Mouse (Mus musculus) splenic B cell, adult 2 months (primary cell): ENCODE measurements at regions not wholly inside any gene's neighbourhood (a gene's known extent, or its start where the extent isn't known, plus 50 kb on each side); places are given as distances from the start of the nearest gene placed in this dataset.

ENCODE experiments used
- DNase-seq: peaks from one replicate; pipeline ENCODE4 v3.0.0-alpha.2; 2011; ENCODE audit warnings: low read depth, low spot score
- H3K27me3 ChIP-seq: 2 replicates; pipeline ENCODE4 v1.6.1; 2012; ENCODE audit warnings: mild to moderate bottlenecking, low read length, moderate library complexity, mixed read lengths; ENCODE audit not compliant: control insufficient read depth, poor library complexity, insufficient read depth, severe bottlenecking
- H3K36me3 ChIP-seq: 2 replicates; pipeline ENCODE4 v1.6.1; 2012; ENCODE audit warnings: mild to moderate bottlenecking, low read length, moderate library complexity, mixed read lengths; ENCODE audit not compliant: control insufficient read depth, poor library complexity, insufficient read depth, severe bottlenecking

GRCm38 (mm10) chr16:24236511-24236910 lies 156.8 kb upstream of the Lpp start:
- no peaks in the 10 kb centered on the region for H3K27me3 ChIP-seq
- DNase-seq = no peak
- H3K36me3 ChIP-seq = no peaks in the 10 kb centered on the region

DNA sequence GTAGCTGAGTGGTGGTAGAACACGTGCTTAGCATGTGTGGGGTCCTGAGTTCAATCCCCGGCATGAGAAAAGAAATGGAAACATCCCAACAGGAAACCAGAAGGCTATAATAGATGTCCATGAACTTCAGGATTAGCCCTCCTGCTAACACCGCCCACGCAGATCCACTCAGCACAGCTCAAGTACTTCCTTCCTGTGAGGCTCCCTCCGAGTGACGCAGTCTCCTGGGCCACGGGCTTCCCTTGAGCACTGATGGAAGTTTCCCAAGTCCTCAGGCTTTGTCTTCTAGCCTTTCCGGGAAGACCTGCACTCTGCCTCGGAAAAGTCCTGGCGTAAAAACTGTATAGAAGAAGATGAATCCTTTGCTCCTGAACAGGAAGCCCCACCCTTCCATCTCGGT lies 158.5 kb upstream of the Lpp start:
- DNase-seq = no peak
- no peaks in the 10 kb centered on the region for H3K36me3 ChIP-seq

DNA sequence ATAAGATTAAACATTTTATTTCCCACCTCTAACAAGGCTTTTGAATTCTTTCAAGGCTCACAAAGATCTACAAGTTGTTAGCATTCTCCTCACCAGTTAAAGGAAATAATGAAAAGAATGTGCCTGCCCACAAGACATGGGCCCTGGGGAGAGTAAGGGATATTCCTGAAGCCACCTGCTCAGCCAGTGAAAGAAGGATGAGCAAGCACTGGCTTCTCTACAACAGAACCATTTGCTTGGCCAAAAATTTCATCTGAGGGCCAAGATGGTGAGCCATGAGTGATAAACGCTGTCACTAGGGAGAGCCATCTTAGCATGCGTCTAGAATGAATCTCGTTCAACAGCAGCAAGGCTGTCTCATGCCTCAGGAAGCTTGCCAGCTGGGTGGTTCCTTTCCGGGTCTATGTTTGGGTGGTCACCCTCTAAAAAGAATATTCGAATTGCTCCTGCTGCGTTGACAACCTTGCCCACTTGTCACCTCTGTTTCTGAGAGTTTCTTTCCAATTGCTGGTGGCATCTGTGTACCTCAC lies 161.2 kb upstream of the Lpp start:
- DNase-seq = no peak
- H3K36me3 ChIP-seq = no peaks in the 10 kb centered on the region
- H3K27me3 ChIP-seq = no peaks in the 10 kb centered on the region

More for the DNA sequence above, 158.5 kb upstream of the Lpp start:
- H3K27me3 ChIP-seq = no peaks in the 10 kb centered on the region

- DNase-seq = no peak
- no peaks in the 10 kb centered on the region for H3K27me3 ChIP-seq
- H3K36me3 ChIP-seq = no peaks in the 10 kb centered on the region
These were observed 161.8 kb upstream of the Lpp start for GRCm38 (mm10) chr16:24231506-24231905.

- H3K27me3 ChIP-seq = no peaks in the 10 kb centered on the region
- H3K36me3 ChIP-seq = no peaks in the 10 kb centered on the region
- no peak for DNase-seq
These were observed 164.2 kb upstream of the Lpp start for GRCm38 (mm10) chr16:24229002-24229607.

DNA sequence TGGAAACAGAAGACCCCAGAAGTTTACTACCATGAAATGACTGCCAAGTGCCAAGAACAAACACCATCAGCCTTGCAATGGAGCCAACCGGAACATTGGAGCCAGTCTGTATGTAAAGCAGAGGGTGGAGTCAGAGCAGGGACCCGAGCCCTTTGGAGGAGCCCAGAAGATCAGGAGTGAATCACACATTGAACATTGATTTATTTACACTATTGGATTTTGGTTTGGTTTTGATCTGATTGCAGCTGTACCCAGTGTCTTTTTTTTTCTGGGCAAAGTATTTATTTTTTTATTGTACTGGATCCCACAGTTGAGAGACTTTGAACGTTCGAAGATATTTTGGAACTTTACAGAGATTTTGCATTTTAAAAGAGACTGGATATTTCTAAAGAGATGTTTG lies 167.4 kb upstream of the Lpp start:
- Histone ChIP-seq H3K27me3 (no peaks in the 10 kb centered on the region), H3K36me3 (no peaks in the 10 kb centered on the region)
- DNase-seq = no peak

DNA sequence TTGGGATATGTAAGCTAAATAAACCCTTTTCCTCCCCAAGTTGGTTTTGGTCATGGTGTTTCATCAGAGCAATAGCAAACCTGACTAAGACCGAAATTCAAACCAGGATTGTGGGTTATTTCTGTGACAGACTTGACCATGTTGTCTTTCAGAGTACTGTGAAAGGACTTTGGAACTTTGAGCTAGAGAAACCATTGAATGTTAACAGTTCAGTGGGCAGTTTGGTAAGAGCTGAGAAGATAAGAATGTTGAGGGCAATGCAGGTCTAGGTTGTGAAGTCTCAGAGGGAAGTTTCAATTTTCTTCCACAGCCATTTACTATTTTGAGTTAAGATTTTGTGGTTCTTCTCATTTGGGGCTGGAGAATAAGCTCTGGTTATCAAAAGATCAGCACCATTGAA lies 168.2 kb upstream of the Lpp start:
- DNase-seq = no peak
- Histone ChIP-seq H3K27me3 (no peaks in the 10 kb centered on the region), H3K36me3 (no peaks in the 10 kb centered on the region)

GRCm38 (mm10) chr16:24223901-24224300 lies 169.4 kb upstream of the Lpp start:
- Histone ChIP-seq H3K36me3 (no peaks in the 10 kb centered on the region), H3K27me3 (no peaks in the 10 kb centered on the region)
- no peak for DNase-seq

GRCm38 (mm10) chr16:24223527-24223880 lies 169.8 kb upstream of the Lpp start:
- H3K27me3 ChIP-seq = no peaks in the 10 kb centered on the region
- no peaks in the 10 kb centered on the region for H3K36me3 ChIP-seq
- DNase-seq = no peak

- Histone ChIP-seq H3K27me3 (no peaks in the 10 kb centered on the region), H3K36me3 (no peaks in the 10 kb centered on the region)
- no peak for DNase-seq
These were observed 170.4 kb upstream of the Lpp start for GRCm38 (mm10) chr16:24222759-24223526.

DNA sequence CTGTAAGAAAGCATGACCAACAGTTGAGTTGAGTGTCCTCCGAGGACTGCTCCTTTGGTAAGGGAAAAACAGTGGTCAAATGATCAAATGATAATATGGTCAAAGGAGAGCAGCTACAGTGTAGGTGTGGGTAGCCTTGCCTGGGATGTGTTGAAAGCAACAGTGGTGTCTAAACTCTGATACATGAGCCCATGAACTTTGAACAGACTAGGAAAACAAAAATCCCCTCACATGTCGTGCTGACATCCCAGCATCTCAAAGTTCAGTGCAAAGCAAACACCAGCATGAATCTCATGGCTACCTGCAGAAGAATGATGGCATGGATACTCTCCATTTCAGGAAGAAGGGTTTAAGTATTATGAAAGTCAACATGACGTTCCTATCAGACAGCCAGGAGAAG lies 171.3 kb upstream of the Lpp start:
- Histone ChIP-seq H3K36me3 (no peaks in the 10 kb centered on the region), H3K27me3 (no peaks in the 10 kb centered on the region)
- no peak for DNase-seq

GRCm38 (mm10) chr16:24220613-24221012 lies 172.7 kb upstream of the Lpp start:
- Histone ChIP-seq H3K36me3 (no peaks in the 10 kb centered on the region), H3K27me3 (no peaks in the 10 kb centered on the region)
- no peak for DNase-seq

DNA sequence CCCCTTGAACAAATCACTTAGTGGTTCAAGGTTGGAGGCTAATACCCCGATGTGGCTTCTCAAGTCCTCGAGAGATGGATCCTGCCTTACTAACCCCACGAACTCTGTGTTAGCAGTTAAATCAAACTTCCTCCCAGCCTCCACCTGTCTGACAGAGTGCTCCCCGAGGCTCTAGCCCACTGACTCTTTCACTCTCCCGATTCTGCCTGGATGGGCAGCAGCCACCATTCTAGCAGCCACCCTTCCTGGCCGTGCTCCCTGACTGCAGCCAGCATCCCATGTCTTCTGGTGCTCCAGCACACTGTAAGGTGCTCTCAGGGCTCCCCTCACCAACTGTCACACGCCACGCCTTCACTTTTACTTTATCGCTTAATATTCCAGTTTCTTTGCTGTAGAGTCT lies 173.6 kb upstream of the Lpp start:
- Histone ChIP-seq H3K27me3 (no peaks in the 10 kb centered on the region), H3K36me3 (no peaks in the 10 kb centered on the region)
- DNase-seq = no peak

DNA sequence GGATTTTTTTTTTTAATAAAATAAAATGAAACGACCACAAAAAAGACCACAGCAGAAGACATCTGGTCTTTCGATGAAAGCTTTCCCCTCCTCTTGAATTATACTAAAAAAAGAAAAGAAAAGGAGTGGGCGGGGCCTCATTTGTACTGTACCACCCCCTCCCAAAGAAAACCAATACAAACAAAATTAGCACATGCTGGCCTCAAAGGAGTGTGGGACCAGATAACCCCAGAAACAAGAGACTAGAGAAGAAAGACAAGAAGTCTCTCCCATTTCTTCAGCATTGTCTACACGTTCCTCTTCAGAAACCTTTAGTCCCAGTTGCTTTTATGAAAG lies 174.5 kb upstream of the Lpp start:
- Histone ChIP-seq H3K27me3 (no peaks in the 10 kb centered on the region), H3K36me3 (no peaks in the 10 kb centered on the region)
- DNase-seq = no peak

GRCm38 (mm10) chr16:24218162-24218849 lies 175.0 kb upstream of the Lpp start:
- no peaks in the 10 kb centered on the region for H3K36me3 ChIP-seq
- H3K27me3 ChIP-seq = no peaks in the 10 kb centered on the region
- DNase-seq = no peak
